Mouse (Mus musculus) Patski (cell line): ENCODE data around the gene Stambp. TPM values are rescaled to one million over a fixed set of nuclear protein-coding genes. Genes with fewer than 3 reads are reported as not detected.
A peak's percentile ranks its signal among the peaks of the same experiment; 100 is the strongest.

Experiments
- ATAC-seq: fragments of 100-300 bp; one replicate; pipeline ENCODE4 v1.8.0; 2021
- CTCF ChIA-PET: fragments of 350-600 bp; sonication (Branson Sonifier 250); formaldehyde crosslinking; loops from one replicate; lab custom pipeline; 2022; ENCODE audit warnings: inconsistent platforms; lab: Charles Lee
- POLR2A ChIA-PET: fragments of 350-600 bp; sonication (Branson Sonifier 250); formaldehyde crosslinking; loops from one replicate; lab custom pipeline; 2022; ENCODE audit warnings: antibody characterized with exemption, inconsistent platforms; lab: Charles Lee
- DNase-seq: peaks from one replicate; pipeline ENCODE4 v3.0.0-alpha.2; 2011; ENCODE audit warnings: low read depth, low spot score
- H3K27me3 ChIP-seq: fragments of 371-371 bp; one replicate; pipeline ENCODE4 v1.5.1; 2021
- CTCF ChIP-seq: fragments of 100-300 bp; IDR thresholded peaks from one replicate; pipeline ENCODE4 v1.5.1; 2021
- in situ Hi-C: fragments of 300-500 bp; cut with MboI; formaldehyde crosslinking; loops from 3 replicates; pipeline ENCODE4 v1.11.1; 2018; ENCODE audit warnings: low pct_unique_long_range_greater_than_20kb, mixed read lengths
- polyA plus RNA-seq: library from polyadenylated mRNA; unstranded; gene quantifications from one replicate; pipeline ENCODE4 v1.2.3, GENCODE M21; 2021

The Stambp gene
- 31.1 TPM for polyA plus RNA-seq

DNA sequence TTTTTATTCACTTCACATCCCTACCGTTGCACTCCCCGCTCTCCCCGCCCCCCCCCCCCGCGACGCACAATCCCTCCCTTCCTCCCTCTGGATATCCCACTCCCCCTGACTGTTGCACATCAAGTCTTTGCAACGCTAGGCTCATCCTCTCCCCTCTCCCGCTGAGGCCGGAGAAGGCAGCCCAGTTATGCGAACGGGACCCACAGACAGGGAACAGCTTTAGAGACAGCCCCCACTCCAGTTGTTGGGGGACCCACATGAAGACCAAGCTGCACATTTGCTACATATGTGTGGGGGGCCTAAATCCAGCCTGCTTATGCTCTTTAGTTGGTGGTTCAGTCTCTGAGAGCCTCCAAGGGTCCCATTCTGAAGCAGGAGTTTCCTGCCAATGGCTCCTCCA, at the start of gene Stambp:
Gene Stambp, minus strand, starts transcription at position 59 of the 400 bp plus-strand sequence.
- no peak for TF ChIP-seq CTCF
- in situ Hi-C loops: no loop called here
- no peaks in the 10 kb centered on the region for H3K27me3 ChIP-seq
- CTCF ChIA-PET: interaction anchor here (1.2 kb wide), 1 partner anchor 11 kb away, joined by 3 read pairs; no protein-coding TSS in a partner anchor
- peak; percentile 38 for ATAC-seq
- DNase-seq: no peak
- POLR2A ChIA-PET: interaction anchor here (1.5 kb wide), 1 partner anchor 133 kb away, joined by 4 read pairs; no protein-coding TSS in a partner anchor

DNA sequence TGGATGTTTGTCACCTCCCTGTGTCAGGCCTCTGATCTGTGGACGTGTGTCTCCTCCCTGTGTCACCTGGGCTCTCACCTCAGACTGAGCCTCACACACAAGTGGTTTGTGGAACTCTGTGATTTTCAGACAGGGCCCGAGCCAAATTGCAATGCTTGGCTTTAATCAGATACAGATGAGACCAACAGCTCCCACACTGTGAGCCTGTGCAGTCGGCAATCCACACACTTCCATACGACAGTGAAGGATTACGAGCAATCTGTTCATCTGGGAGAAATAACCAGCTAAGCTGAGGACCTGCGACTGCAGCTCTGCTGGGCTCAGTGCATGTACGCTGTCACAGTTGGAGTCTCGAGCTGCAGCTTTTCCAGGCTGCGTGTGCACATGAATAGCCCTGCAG, 47.4 kb upstream of the Stambp start:
- no peak for TF ChIP-seq CTCF
- ChIA-PET CTCF (no interaction called here), POLR2A (interaction anchor here (0.7 kb wide), 1 partner anchor 30 kb away, joined by 4 read pairs; no protein-coding TSS in a partner anchor)
- in situ Hi-C loops: loop anchor here (10.0 kb wide), 1 partner anchor 1725 kb away; no protein-coding TSS in a partner anchor
- DNase-seq (no peak), ATAC-seq (no peak)
- peaks cover 78% of the 10 kb centered on the region for H3K27me3 ChIP-seq

DNA sequence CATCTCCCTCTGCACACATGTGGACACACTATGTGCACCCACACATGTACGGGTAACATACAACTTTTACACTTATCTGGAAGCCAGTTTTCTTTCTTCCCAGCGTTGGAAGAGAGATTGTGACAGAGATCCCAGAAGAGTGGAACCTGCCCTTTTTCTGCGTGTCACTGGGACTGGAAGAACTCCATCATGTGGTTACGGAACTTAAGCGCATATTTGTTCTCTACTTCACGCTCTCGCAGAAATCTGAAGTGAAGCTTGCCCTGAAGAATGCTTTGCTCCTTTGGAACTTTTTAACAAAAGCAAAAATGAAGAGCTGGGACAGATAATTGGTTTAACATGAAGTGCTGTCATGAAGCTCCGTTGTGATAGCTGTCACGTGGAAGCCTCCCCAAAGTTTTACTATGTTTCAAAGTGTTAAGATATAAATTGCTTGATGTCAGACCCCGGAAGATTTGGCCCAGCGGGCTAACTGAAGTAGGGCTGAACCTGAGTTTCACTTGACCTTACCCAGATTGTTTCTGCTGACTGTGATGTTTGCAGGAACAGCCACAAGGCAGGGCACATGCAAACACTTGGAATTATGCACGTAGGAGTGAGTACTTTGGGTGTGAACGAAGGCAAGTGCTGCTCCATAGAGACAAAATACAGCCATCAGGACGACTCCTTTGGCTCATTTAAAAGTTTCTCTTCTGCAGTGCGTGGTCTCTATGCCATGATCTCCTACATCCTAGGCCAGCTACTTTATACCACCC, 45.2 kb upstream of the Stambp start:
- peaks cover 67% of the 10 kb centered on the region for H3K27me3 ChIP-seq
- TF ChIP-seq CTCF: no peak
- CTCF ChIA-PET: interaction anchor here (1.1 kb wide), 1 partner anchor 35 kb away, joined by 3 read pairs; no protein-coding TSS in a partner anchor
- POLR2A ChIA-PET: no interaction called here
- ATAC-seq (no peak), DNase-seq (no peak)
- in situ Hi-C loops: loop anchor here (10.0 kb wide), 1 partner anchor 1723 kb away; no protein-coding TSS in a partner anchor

DNA sequence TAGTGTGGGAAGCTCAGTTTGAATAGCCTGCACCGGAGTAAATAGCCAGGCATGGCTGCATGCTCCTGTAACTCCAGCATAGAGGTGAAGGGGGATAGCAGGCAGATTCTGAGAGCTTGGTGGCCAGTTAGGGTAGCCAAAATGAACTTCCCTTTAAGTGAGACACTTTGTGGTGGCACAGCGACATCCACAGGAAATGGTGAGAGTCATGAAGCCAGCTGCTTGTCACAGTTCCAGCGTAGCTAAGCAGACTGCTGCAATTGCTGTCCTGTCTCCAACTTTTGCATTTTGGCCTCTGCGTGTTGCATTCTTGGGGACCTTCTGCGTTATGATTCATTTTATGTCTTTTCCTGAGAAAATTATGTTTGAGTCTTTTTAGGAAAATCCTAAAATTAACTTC, 44.0 kb upstream of the Stambp start:
- ATAC-seq (no peak), DNase-seq (no peak)
- no peak for TF ChIP-seq CTCF
- H3K27me3 ChIP-seq: peaks cover 66% of the 10 kb centered on the region
- ChIA-PET CTCF (no interaction called here), POLR2A (no interaction called here)
- in situ Hi-C loops: loop anchor here (10.0 kb wide), 1 partner anchor 1722 kb away; no protein-coding TSS in a partner anchor

DNA sequence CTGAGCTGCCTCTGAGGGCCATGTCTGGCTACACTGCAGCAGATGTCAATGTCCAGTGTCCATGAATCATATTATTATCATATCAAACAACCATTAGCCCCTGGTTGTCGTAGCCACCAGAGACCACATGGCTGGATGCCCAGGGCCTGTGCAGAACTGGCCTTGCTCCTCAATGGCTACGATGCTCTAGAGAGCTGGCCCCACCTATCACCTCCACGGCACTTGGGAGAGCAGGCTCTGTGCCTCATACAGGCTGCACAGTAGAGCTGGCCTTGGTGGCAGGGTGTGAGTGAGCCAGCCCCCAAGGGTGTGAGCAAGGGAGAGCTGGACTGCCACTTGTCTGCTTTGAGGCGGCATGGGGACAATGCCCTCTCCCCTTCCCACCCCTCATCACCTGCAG, 41.9 kb upstream of the Stambp start:
- no peak for TF ChIP-seq CTCF
- ATAC-seq (no peak), DNase-seq (no peak)
- CTCF ChIA-PET: no interaction called here
- peaks cover 61% of the 10 kb centered on the region for H3K27me3 ChIP-seq
- POLR2A ChIA-PET: no interaction called here
- in situ Hi-C loops: loop anchor here (10.0 kb wide), 1 partner anchor 1720 kb away; no protein-coding TSS in a partner anchor

DNA sequence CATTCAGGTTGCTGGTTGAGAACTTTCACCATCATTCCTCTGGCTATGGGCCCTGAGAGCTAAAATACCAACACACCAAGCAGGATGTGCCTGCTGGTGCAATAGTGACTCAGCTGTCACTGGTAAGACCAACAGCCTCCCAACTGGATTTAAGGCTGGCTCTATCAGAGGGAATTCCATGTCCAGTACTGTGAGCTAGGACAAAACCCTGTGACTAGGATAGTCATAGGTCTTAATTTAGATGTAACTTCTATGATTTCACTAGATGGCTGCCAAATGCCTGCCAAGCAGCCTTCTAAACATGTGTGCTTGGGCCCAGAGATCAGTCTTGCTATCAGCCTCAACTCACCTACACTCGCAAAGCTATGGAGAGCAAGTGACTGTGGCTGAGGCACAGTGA, 40.4 kb upstream of the Stambp start:
- ATAC-seq (no peak), DNase-seq (no peak)
- CTCF ChIA-PET: no interaction called here
- in situ Hi-C loops: loop anchor here (10.0 kb wide), 1 partner anchor 1718 kb away; no protein-coding TSS in a partner anchor
- peaks cover 53% of the 10 kb centered on the region for H3K27me3 ChIP-seq
- POLR2A ChIA-PET: no interaction called here
- no peak for TF ChIP-seq CTCF

DNA sequence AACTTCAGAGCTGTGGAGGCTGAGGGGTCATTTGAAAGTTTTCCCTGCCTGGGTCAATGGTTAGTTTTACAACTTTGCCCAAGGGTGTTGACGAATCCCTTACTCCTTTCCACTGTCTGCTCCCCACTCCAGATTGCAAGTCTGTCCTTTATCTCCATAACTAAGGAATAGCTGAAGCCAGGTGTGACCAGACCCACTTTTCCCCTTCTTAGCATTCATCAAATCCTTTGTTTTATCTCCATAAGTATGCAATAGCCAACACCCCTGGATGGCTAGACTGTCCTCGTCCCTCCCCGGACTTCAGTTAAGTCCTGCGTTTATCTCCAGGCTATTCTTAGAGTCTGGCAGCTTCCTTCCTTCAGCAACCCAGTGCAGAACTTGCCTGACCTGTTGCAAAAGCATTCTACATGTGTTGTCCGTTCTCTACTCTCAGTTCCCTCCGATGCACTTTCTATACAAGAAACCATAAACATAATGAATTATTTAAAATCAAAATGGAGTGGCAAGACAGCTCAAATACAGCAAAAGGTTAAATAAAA, 27.2 kb upstream of the Stambp start:
- CTCF ChIA-PET: no interaction called here

DNA sequence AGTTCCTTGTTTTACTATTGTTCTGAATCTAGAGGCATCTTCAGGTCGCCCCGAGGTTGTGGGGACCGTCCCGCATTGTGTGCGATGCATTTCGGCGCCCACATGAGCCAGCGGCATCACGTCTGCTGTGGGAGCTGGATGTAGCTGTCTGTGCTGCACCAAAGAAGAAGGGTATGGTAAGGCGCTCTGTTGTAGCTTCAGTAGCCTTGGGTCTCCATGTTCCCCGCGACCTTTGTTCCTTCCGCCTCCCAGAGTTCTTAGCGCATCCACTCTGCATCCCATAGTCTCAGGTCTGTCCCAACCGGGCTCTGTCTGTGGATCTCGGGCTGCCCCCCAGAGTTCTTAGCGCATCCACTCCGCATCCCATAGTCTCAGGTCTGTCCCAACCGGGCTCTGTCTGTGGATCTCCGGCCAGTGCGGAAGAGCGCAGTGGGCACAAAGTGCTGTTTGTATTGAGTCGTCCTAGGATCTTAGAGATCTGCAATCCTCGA, 26.6 kb upstream of the Stambp start:
- ChIA-PET POLR2A (no interaction called here), CTCF (interaction anchor here (1.8 kb wide), 1 partner anchor 16 kb away, joined by 5 read pairs; no protein-coding TSS in a partner anchor)
- no peak for DNase-seq
- H3K27me3 ChIP-seq: peaks cover 41% of the 10 kb centered on the region
- in situ Hi-C loops: no loop called here
- no peak for TF ChIP-seq CTCF
- no peak for ATAC-seq

More for the DNA sequence above, 27.2 kb upstream of the Stambp start:
- no peak for TF ChIP-seq CTCF
- POLR2A ChIA-PET: no interaction called here
- in situ Hi-C loops: no loop called here
- ATAC-seq (no peak), DNase-seq (no peak)
- H3K27me3 ChIP-seq: peaks cover 39% of the 10 kb centered on the region

DNA sequence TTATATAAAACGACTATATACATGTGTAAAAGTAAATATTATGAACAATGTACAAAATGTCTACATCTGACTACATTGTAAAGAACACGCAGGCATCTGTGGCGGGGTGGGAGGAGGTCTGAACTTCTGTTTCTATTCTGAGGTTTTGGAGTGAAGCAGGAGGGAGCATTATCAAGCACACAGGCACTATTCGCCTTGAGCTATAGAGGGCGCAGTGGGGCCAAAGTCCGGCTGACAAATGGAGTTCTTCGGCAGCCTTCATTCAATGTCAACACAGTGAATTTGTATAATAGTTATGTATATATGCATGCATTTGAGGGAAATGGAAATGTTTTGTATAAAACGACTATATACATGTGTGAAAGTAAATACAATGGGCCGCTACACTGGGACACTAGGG, 26.1 kb upstream of the Stambp start:
- ATAC-seq: no peak
- no peak for DNase-seq
- ChIA-PET CTCF (interaction anchor here (1.8 kb wide), 1 partner anchor 16 kb away, joined by 5 read pairs; no protein-coding TSS in a partner anchor), POLR2A (no interaction called here)
- in situ Hi-C loops: no loop called here
- H3K27me3 ChIP-seq: peaks cover 44% of the 10 kb centered on the region
- peak; percentile 58 for TF ChIP-seq CTCF

DNA sequence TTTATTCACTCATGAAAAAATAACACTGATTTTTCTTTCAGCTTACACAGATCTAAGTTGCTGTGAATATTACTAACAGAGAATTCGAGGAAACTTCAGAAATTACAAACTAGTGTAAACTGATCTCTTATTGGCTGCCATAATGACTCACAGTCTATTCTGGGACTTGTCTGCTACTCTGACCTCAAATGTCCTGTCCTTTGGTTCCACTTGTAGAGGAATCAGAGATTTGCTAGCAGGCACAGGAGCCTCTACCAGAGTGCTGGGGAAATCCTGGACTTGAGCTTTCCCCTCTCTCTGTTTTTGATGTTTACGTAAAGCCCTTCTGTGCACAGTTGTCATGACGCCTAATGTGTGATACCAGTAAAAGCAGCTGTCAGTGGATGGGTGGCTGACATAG, 25.5 kb upstream of the Stambp start:
- in situ Hi-C loops: no loop called here
- ChIA-PET POLR2A (no interaction called here), CTCF (interaction anchor here (1.8 kb wide), 1 partner anchor 15 kb away, joined by 5 read pairs; no protein-coding TSS in a partner anchor)
- peaks cover 41% of the 10 kb centered on the region for H3K27me3 ChIP-seq
- no peak for DNase-seq
- no peak for ATAC-seq
- TF ChIP-seq CTCF: no peak
